Mouse (Mus musculus): Measurements from ENCODE around the gene Iffo2.

GRCm38 (mm10) chr4:139619765-139620164 is 89.4 kb downstream of the Iffo2 start:
- TF ChIP-seq CTCF (conservative IDR thresholded peaks at IDR 0.05; ENCODE audit: insufficient read depth, insufficient read length, low read depth, low read length): no peak
- no peak for TF ChIP-seq POLR2A (IDR thresholded peaks at IDR 0.05; ENCODE audit: low read depth, low read length)
